Mouse (Mus musculus): ENCODE measurements around the gene Hnf4a. TPM values are rescaled to one million over a fixed set of nuclear protein-coding genes. Genes with fewer than 3 reads are reported as not detected.
"Not testable (repeated sequence)": the region's sequence is repeated elsewhere in the genome, so short reads cannot be mapped to it uniquely, and the experiment has no call there.

Gene Hnf4a
- total RNA-seq, 2 experiments from 2014 or later = 0.07 to 0.54 TPM

DNA sequence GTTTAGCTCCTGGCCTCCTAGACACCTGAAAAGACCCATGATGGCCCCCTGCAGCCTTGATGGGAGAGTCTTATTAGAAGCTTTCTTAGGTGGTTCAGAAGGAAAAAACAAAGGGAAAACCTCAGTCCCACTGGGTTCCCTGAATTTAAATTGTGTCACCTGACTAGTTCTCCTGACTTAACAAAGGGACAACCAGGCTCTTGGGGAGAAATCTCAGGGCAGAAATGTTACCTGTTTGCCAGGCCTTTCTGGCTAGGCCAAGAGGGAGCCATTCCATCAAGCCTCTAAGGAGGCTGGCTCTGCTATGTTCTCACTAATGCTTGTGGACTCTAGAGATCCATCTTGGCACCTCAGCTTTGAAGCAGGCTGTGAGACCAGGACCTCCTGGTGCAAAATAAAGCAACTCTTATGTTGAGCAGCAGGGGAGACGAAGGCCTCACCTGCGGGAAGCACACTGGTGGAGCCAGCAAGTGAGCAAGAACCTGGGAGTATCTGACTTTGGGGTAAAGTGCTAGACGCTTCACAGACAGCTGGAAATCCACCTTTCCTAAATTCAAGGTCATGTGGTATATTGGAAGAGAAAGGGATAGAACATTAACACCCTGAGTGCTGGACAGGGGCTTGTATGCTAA lies 110.7 kb downstream of the Hnf4a start:
- no peak for DNase-seq (ENCODE audit: low spot score in 2 of 2)

GRCm38 (mm10) chr2:163617874-163618273 lies 111.3 kb downstream of the Hnf4a start:
- no peak for DNase-seq (ENCODE audit: low spot score in 2 of 2)

GRCm38 (mm10) chr2:163620451-163620850 lies 113.8 kb downstream of the Hnf4a start:
- no peak for DNase-seq (ENCODE audit: low spot score in 2 of 2)

GRCm38 (mm10) chr2:163621401-163621800 lies 114.8 kb downstream of the Hnf4a start:
- DNase-seq (ENCODE audit: low spot score in 2 of 2) = not testable (repeated sequence)

Other genes starting within 250 kb of the Hnf4a start
- 100 to 1,000 TPM; 166 to 199 TPM for gene Jph2, start 108.8 kb upstream of the Hnf4a start, total RNA-seq (2021)
- gene Oser1, start 82.1 kb upstream of the Hnf4a start, total RNA-seq (2021) = 10 to 100 TPM; 31.3 to 33.8 TPM
- not detected for gene Gdap1l1, start 68.3 kb upstream of the Hnf4a start, total RNA-seq (2021)
- gene Fitm2, start 34.2 kb upstream of the Hnf4a start, total RNA-seq (2021) = 10 to 100 TPM; 19.6 to 21.6 TPM
- gene R3hdml, start 14.5 kb upstream of the Hnf4a start, total RNA-seq (2021) = not detected
- 10 to 100 TPM; 15.5 to 17.1 TPM for gene Ttpal, start 95.5 kb downstream of the Hnf4a start, total RNA-seq (2021)
- 100 to 1,000 TPM; 152 to 163 TPM for gene Serinc3, start 138.3 kb downstream of the Hnf4a start, total RNA-seq (2021)
- 100 to 1,000 TPM; 153 to 176 TPM for gene Pkig, start 151.6 kb downstream of the Hnf4a start, total RNA-seq (2021)
- 1 to 10 TPM; 2.6 to 2.9 TPM for gene Ada, start 243.4 kb downstream of the Hnf4a start, total RNA-seq (2021)

Data from gastrocnemius, postnatal 4 days (tissue).